Mouse (Mus musculus) ES-Bruce4 (cell line): ENCODE results near the gene Casc3. TPM values are rescaled to one million over a fixed set of nuclear protein-coding genes. Genes with fewer than 3 reads are reported as not detected.

ENCODE experiments used
- H3K27ac ChIP-seq: 2 replicates; pipeline ENCODE4 v1.5.1; 2012; ENCODE audit warnings: low read length, inconsistent platforms; ENCODE audit not compliant: insufficient read depth
- H3K27me3 ChIP-seq: 2 replicates; pipeline ENCODE4 v1.6.1; 2012; ENCODE audit warnings: mild to moderate bottlenecking, low read length, inconsistent platforms; ENCODE audit not compliant: control insufficient read depth, poor library complexity, insufficient read depth, severe bottlenecking
- H3K36me3 ChIP-seq: 2 replicates; pipeline ENCODE4 v1.6.1; 2012; ENCODE audit warnings: inconsistent platforms, mild to moderate bottlenecking, low read length, moderate library complexity; ENCODE audit not compliant: control insufficient read depth, poor library complexity, insufficient read depth, severe bottlenecking
- H3K4me1 ChIP-seq: one replicate; pipeline ENCODE4 v1.8.1; 2011; ENCODE audit warnings: low read length; ENCODE audit not compliant: control insufficient read depth, insufficient read depth
- H3K4me3 ChIP-seq: 2 replicates; pipeline ENCODE4 v1.5.1; 2011; ENCODE audit warnings: low read depth, mild to moderate bottlenecking, low read length
- H3K9ac ChIP-seq: 2 replicates; pipeline ENCODE4 v1.6.1; 2012; ENCODE audit warnings: low read depth, mild to moderate bottlenecking, inconsistent platforms; ENCODE audit not compliant: poor library complexity, severe bottlenecking
- H3K9me3 ChIP-seq: replicated peaks from 2 replicates; pipeline ENCODE4 v1.6.1; 2012; ENCODE audit warnings: mild to moderate bottlenecking, low read length, inconsistent platforms; ENCODE audit not compliant: control insufficient read depth, poor library complexity, insufficient read depth, severe bottlenecking
- CTCF ChIP-seq: IDR thresholded peaks from one replicate; pipeline ENCODE4 v1.8.1; 2011; ENCODE audit warnings: low read depth, low read length
- EP300 ChIP-seq: IDR thresholded peaks from 2 replicates; pipeline ENCODE4 v1.6.1; 2011; ENCODE audit warnings: low read depth, low read length; ENCODE audit not compliant: insufficient read depth
- POLR2A ChIP-seq: IDR thresholded peaks from one replicate; pipeline ENCODE4 v1.8.1; 2011; ENCODE audit warnings: low read length; ENCODE audit not compliant: insufficient read depth
- polyA plus RNA-seq: library from polyadenylated mRNA; stranded (reverse); fragments of >200 nt; gene quantifications from 2 replicates; pipeline ENCODE4 v1.2.4, GENCODE M21; 2011; ENCODE audit warnings: low read depth; ENCODE audit not compliant: missing spikeins, insufficient read depth, insufficient read length

The Casc3 gene
- polyA plus RNA-seq = 55.0 and 57.7 TPM in 2 replicates

GRCm38 (mm10) chr11:98804605-98805004, at the start of gene Casc3:
Gene Casc3 (plus strand): TSS chr11:98804905.
- Histone ChIP-seq H3K9me3 (no peaks in the 10 kb centered on the region), H3K4me3 (no peak within 1 kb of the TSS), H3K27me3 (no peaks in the 10 kb centered on the region), H3K36me3 (peaks cover 67% of the 10 kb centered on the region), H3K27ac (no peak within 1 kb of the TSS), H3K9ac (no peak within 1 kb of the TSS), H3K4me1 (no peaks in the 10 kb centered on the region)
- TF ChIP-seq CTCF (no peak), EP300 (no peak), POLR2A (no peak)

- Histone ChIP-seq H3K9me3 (no peaks in the 10 kb centered on the region), H3K4me3 (no peak overlapping the region), H3K9ac (no peak overlapping the region), H3K4me1 (peaks cover 5% of the 10 kb centered on the region), H3K36me3 (no peaks in the 10 kb centered on the region), H3K27me3 (no peaks in the 10 kb centered on the region), H3K27ac (no peak overlapping the region)
- TF ChIP-seq POLR2A (no peak), EP300 (no peak), CTCF (no peak)
Observed at GRCm38 (mm10) chr11:98755726-98756380, 48.9 kb upstream of the Casc3 start.

GRCm38 (mm10) chr11:98756711-98757110, 48.0 kb upstream of the Casc3 start:
- no peak overlapping the region for H3K27ac ChIP-seq
- H3K27me3 ChIP-seq = no peaks in the 10 kb centered on the region
- no peak overlapping the region for H3K9ac ChIP-seq
- H3K36me3 ChIP-seq = no peaks in the 10 kb centered on the region
- TF ChIP-seq CTCF (no peak), POLR2A (no peak), EP300 (no peak)
- peaks cover 5% of the 10 kb centered on the region for H3K4me1 ChIP-seq
- no peaks in the 10 kb centered on the region for H3K9me3 ChIP-seq
- no peak overlapping the region for H3K4me3 ChIP-seq

GRCm38 (mm10) chr11:98761939-98762338, 42.8 kb upstream of the Casc3 start:
- H3K9ac ChIP-seq = no peak overlapping the region
- no peaks in the 10 kb centered on the region for H3K4me1 ChIP-seq
- H3K27me3 ChIP-seq = no peaks in the 10 kb centered on the region
- no peaks in the 10 kb centered on the region for H3K9me3 ChIP-seq
- TF ChIP-seq POLR2A (no peak), EP300 (no peak), CTCF (no peak)
- H3K36me3 ChIP-seq = no peaks in the 10 kb centered on the region
- no peak overlapping the region for H3K4me3 ChIP-seq
- no peak overlapping the region for H3K27ac ChIP-seq

- no peaks in the 10 kb centered on the region for H3K9me3 ChIP-seq
- H3K9ac ChIP-seq = no peak overlapping the region
- 0 out of 2 replicates have a peak overlapping the region, but pooled peaks have one; percentile 9 for H3K27ac ChIP-seq
- H3K36me3 ChIP-seq = no peaks in the 10 kb centered on the region
- TF ChIP-seq EP300 = no peak
- peak; percentile 74 for TF ChIP-seq CTCF
- peak overlapping the region; percentile 31 for H3K4me3 ChIP-seq
- H3K4me1 ChIP-seq = no peaks in the 10 kb centered on the region
- H3K27me3 ChIP-seq = no peaks in the 10 kb centered on the region
Observed at GRCm38 (mm10) chr11:98762756-98763501, 41.8 kb upstream of the Casc3 start.

GRCm38 (mm10) chr11:98763502-98763861, 41.2 kb upstream of the Casc3 start:
- Histone ChIP-seq H3K27ac (peak overlapping the region; percentile 22; the same call in 1 of the 2 replicates), H3K4me1 (peaks cover 1% of the 10 kb centered on the region), H3K36me3 (no peaks in the 10 kb centered on the region), H3K27me3 (no peaks in the 10 kb centered on the region), H3K4me3 (peak overlapping the region; percentile 31), H3K9me3 (no peaks in the 10 kb centered on the region), H3K9ac (no peak overlapping the region)
- TF ChIP-seq EP300 = 0 out of 2 replicates have a peak, but pooled peaks have one; percentile 62
- no peak for TF ChIP-seq CTCF
